Mouse (Mus musculus) liver, embryonic 14.5 days (tissue): ENCODE results near the gene Tbccd1. TPM values are rescaled to one million over a fixed set of nuclear protein-coding genes. Genes with fewer than 3 reads are reported as not detected.

Experiments used
- ATAC-seq: fragments of 200-750 bp; cut with Nextera tagmentation; 2 replicates; pipeline ENCODE4 v1.8.0; 2017; ENCODE audit warnings: moderate number of reproducible peaks, mild to moderate bottlenecking, moderate library complexity; ENCODE audit not compliant: insufficient read depth
- DNase-seq, 3 experiments: peaks; one replicate each; pipeline ENCODE4 v3.0.0-alpha.2; 2012 to 2013; ENCODE audit warnings: low read depth in 3 of 3, low spot score in 3 of 3
- H3K27ac ChIP-seq: fragments of 300-500 bp; sonication (generic); 2 replicates; pipeline ENCODE4 v1.5.1; 2014; ENCODE audit warnings: moderate library complexity, mild to moderate bottlenecking, control low read depth, inconsistent platforms
- H3K27me3 ChIP-seq: fragments of 300-500 bp; sonication (generic); 2 replicates; pipeline ENCODE4 v1.6.1; 2014; ENCODE audit warnings: mild to moderate bottlenecking, low read length, moderate library complexity; ENCODE audit not compliant: control insufficient read depth, insufficient read depth
- H3K36me3 ChIP-seq: fragments of 300-500 bp; sonication (generic); replicated peaks from 2 replicates; pipeline ENCODE4 v1.6.1; 2014; ENCODE audit warnings: low read depth; ENCODE audit not compliant: control insufficient read depth, insufficient read depth
- H3K4me1 ChIP-seq, 2 experiments: fragments of 200-500 bp in 1 of 2; fragments of 300-500 bp in 1 of 2; sonication (generic) in 1 of 2; replicated peaks; 2 replicates each; pipeline ENCODE4 v1.6.1; 2012 to 2014; ENCODE audit warnings: antibody characterized with exemption in 1 of 2, inconsistent platforms in 1 of 2, low read length in 1 of 2; ENCODE audit not compliant: control insufficient read depth in 2 of 2, insufficient read depth in 2 of 2
- H3K4me2 ChIP-seq: fragments of 300-500 bp; sonication (generic); 2 replicates; pipeline ENCODE4 v1.6.1; 2014; ENCODE audit warnings: low read depth, mild to moderate bottlenecking, control low read depth, moderate library complexity
- H3K4me3 ChIP-seq, 2 experiments: fragments of 200-500 bp in 1 of 2; fragments of 300-500 bp in 1 of 2; sonication (generic) in 1 of 2; 2 replicates each; pipeline ENCODE4 v1.5.1; 2012 to 2014; ENCODE audit warnings: low read depth in 2 of 2, low read length in 2 of 2, mild to moderate bottlenecking in 2 of 2, control low read depth in 1 of 2, inconsistent platforms in 1 of 2, moderate library complexity in 1 of 2; ENCODE audit not compliant: insufficient read depth in 1 of 2
- H3K9ac ChIP-seq: fragments of 300-500 bp; sonication (generic); replicated peaks from 2 replicates; pipeline ENCODE4 v1.6.1; 2014; ENCODE audit warnings: mild to moderate bottlenecking, control low read depth, moderate library complexity
- H3K9me3 ChIP-seq: fragments of 300-500 bp; sonication (generic); 2 replicates; pipeline ENCODE4 v1.6.1; 2016; ENCODE audit warnings: low read length, mixed read lengths; ENCODE audit not compliant: control insufficient read depth
- CTCF ChIP-seq: IDR thresholded peaks from 2 replicates; pipeline ENCODE4 v1.5.1; 2016; ENCODE audit warnings: antibody characterized with exemption, low read depth, control low read depth
- EP300 ChIP-seq: IDR thresholded peaks from 2 replicates; pipeline ENCODE4 v1.6.1; 2016; ENCODE audit warnings: antibody characterized with exemption, low read depth
- WGBS: fragments of 180-500 bp; shearing (Covaris S2); extraction: QIAGEN DNeasy Blood & Tissue Kit; methylation state at CpG from one replicate; pipeline ENCODE4 v1.1.7; 2014; ENCODE audit not compliant: insufficient replicate concordance; 5-methylcytosine and 5-hydroxymethylcytosine counted together
- polyA plus RNA-seq, 2 experiments: library from polyadenylated mRNA; depleted of rRNA in 1 of 2; stranded (reverse) in 1 of 2; unstranded in 1 of 2; fragments of >200 nt; fragmentation: Nextera tagmentation in 1 of 2; extraction: Ambion mirVana in 1 of 2; gene quantifications; 2 replicates each; pipeline versions ENCODE4 v1.2.1 to v1.2.3; 2012 to 2014

The Tbccd1 gene
- polyA plus RNA-seq, 2 experiments, result 23.5 to 25.6 TPM

DNA sequence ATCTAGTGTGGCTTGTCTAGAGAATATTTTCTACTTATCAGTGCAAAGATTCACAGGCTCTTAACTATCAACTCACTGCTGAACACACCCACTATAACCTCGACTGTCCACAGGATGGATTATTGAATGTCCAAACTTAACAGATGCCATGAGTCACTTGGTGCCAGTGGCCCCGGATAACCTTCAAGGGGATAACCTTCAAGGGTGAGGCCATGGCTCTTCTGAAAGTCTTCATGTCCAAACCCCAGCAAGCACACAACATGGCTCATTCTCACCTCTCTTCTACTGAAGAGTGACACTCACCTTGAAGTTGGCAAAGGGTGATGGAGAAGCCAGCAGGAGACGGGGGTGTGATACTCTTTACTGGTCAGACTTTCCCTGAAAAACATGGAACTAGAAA, 29.3 kb upstream of the Tbccd1 start:
- ATAC-seq (no peak), DNase-seq (no peak)
- Histone ChIP-seq H3K4me1 (peaks cover 0 to 23% of the 10 kb centered on the region in 2 experiments; a peak in 3 of 4 replicates), H3K27ac (no peak overlapping the region), H3K9ac (no peak overlapping the region), H3K36me3 (no peaks in the 10 kb centered on the region), H3K27me3 (no peaks in the 10 kb centered on the region), H3K4me2 (peak overlapping the region; percentile 6; the same call in 1 of the 2 replicates), H3K4me3 (no peak overlapping the region), H3K9me3 (no peaks in the 10 kb centered on the region)
- 48% methylated on average over 3 of the region's 3 CpGs for WGBS
- TF ChIP-seq CTCF, result no peak
- TF ChIP-seq EP300, result no peak

DNA sequence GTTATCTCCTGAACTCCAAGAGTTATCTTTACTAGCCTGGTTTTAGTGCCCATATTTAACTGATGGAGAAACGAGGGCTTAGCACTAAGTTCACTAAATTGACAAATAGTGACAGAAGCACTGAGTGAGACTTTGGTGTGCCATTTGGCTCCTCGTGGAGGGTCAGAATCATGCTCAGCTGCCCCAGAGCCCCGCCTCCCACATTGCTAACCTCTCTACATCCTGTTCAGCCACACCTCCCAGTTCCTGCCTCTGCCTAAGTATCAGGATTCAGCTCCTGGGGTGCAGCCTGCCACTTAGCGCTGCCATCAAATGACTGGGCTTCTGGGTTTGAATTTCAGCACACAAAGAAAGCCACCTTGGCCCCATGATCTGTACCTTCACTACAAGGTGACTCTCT, 27.9 kb upstream of the Tbccd1 start:
- no peaks in the 10 kb centered on the region for H3K9me3 ChIP-seq
- no peak overlapping the region for H3K4me3 ChIP-seq
- WGBS, result 14% methylated on average over 4 of the region's 4 CpGs
- no peak overlapping the region for H3K4me2 ChIP-seq
- no peak for DNase-seq
- H3K36me3 ChIP-seq, result no peaks in the 10 kb centered on the region
- peaks cover 0 to 30% of the 10 kb centered on the region in 2 experiments; a peak in 3 of 4 replicates for H3K4me1 ChIP-seq
- TF ChIP-seq EP300 (no peak), CTCF (no peak)
- ATAC-seq, result no peak
- H3K27ac ChIP-seq, result no peak overlapping the region
- H3K27me3 ChIP-seq, result no peaks in the 10 kb centered on the region
- H3K9ac ChIP-seq, result no peak overlapping the region

DNA sequence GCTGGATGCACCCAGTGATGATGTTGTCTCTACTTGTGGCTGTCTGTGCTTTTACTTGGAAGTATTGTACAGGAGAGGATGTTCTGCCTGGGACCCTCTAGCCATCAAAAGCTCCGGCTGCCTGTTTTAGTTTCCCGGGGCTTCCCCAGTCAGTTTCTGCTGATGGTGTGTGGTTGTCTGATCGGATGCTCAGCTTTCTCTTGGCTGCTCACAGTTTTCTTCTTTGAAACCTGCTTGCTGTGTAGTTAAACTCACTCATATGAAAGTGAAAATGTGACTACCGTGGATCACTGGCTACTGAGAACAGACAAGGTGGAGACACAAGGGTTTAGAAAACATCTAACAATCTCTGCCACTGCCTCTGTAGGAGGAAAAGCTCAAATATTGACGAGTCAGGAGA, 26.0 kb upstream of the Tbccd1 start:
- no peaks in the 10 kb centered on the region for H3K9me3 ChIP-seq
- H3K4me3 ChIP-seq, result no peak overlapping the region
- WGBS, result 55% methylated on average over 5 of the region's 5 CpGs
- no peak overlapping the region for H3K27ac ChIP-seq
- no peak overlapping the region for H3K4me2 ChIP-seq
- no peaks in the 10 kb centered on the region for H3K27me3 ChIP-seq
- no peak for DNase-seq
- H3K9ac ChIP-seq, result no peak overlapping the region
- H3K4me1 ChIP-seq, result peaks cover 0 to 29% of the 10 kb centered on the region in 2 experiments; a peak in 2 of 4 replicates
- ATAC-seq, result no peak
- H3K36me3 ChIP-seq, result no peaks in the 10 kb centered on the region
- no peak for TF ChIP-seq CTCF
- TF ChIP-seq EP300, result no peak

DNA sequence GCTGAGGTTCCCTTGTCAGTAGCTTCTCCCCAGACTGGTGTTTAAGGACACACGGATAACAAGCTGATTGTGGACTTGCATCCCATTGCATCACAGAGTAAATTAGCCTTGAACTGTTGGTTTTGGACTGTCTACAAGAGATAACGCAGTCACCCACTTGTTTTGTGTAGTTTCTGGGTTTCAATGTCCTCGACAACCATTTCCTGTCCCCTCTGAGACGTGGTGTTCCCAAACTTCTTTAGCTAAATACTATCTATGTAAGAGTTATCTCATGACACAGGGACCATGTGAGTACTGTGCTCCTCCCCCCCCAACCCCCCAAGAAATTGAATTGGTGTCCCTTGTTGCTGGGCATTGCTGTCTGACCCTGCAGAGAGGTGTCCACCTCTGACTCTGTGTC, 24.0 kb upstream of the Tbccd1 start:
- no peaks in the 10 kb centered on the region for H3K27me3 ChIP-seq
- ATAC-seq, result peak; percentile 45
- WGBS, result 13% methylated on average over 4 of the region's 4 CpGs
- H3K4me2 ChIP-seq, result peak overlapping the region; percentile 24; the same call in 1 of the 2 replicates
- no peak overlapping the region for H3K9ac ChIP-seq
- no peaks in the 10 kb centered on the region for H3K36me3 ChIP-seq
- peak in 2 of 3 experiments; percentile 28 to 30 for DNase-seq
- H3K27ac ChIP-seq, result no peak overlapping the region
- peaks cover 0 to 23% of the 10 kb centered on the region in 2 experiments; a peak in 2 of 4 replicates for H3K4me1 ChIP-seq
- no peaks in the 10 kb centered on the region for H3K9me3 ChIP-seq
- TF ChIP-seq CTCF (no peak), EP300 (no peak)
- H3K4me3 ChIP-seq, result no peak overlapping the region

DNA sequence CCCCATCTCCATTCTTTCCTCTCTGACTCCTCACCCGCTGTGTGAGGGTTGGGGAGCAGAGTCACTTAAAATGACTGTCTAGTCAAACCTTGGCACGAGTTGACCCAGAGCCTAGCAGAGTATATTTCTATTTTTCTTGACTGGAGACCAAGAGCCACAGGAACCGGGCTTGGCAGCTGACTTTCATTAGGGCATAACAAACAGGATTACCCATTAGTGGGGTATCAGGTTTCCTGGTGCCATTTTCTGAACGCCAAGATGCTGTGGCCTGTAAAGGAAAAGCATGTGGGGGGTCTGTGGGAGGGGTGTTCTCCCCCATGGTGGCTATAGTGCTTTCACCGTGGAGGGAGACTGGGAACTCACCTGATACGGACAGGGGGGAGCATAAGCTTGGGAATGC, 23.4 kb upstream of the Tbccd1 start:
- no peaks in the 10 kb centered on the region for H3K27me3 ChIP-seq
- TF ChIP-seq CTCF (no peak), EP300 (no peak)
- no peaks in the 10 kb centered on the region for H3K36me3 ChIP-seq
- no peak overlapping the region for H3K4me3 ChIP-seq
- ATAC-seq (peak; percentile 16; the same call in 1 of the 2 replicates), DNase-seq (no peak)
- H3K4me2 ChIP-seq, result peak overlapping the region; percentile 24; the same call in 1 of the 2 replicates
- no peaks in the 10 kb centered on the region for H3K9me3 ChIP-seq
- H3K27ac ChIP-seq, result no peak overlapping the region
- WGBS, result 26% methylated on average over 6 of the region's 6 CpGs
- no peak overlapping the region for H3K9ac ChIP-seq
- H3K4me1 ChIP-seq, result peaks cover 0 to 23% of the 10 kb centered on the region in 2 experiments; a peak in 2 of 4 replicates
